Mouse (Mus musculus) megakaryocyte progenitor cell, adult 5-6 weeks (primary cell): ENCODE measurements at regions not wholly inside any gene's neighbourhood (a gene's known extent, or its start where the extent isn't known, plus 50 kb on each side); places are given as distances from the start of the nearest gene placed in this dataset.

Source experiments
- ATAC-seq: replicated peaks from 2 replicates; pipeline ENCODE4 v1.8.0; 2016; ENCODE audit warnings: mild to moderate bottlenecking, moderate TSS enrichment, inconsistent platforms; ENCODE audit not compliant: poor library complexity

DNA sequence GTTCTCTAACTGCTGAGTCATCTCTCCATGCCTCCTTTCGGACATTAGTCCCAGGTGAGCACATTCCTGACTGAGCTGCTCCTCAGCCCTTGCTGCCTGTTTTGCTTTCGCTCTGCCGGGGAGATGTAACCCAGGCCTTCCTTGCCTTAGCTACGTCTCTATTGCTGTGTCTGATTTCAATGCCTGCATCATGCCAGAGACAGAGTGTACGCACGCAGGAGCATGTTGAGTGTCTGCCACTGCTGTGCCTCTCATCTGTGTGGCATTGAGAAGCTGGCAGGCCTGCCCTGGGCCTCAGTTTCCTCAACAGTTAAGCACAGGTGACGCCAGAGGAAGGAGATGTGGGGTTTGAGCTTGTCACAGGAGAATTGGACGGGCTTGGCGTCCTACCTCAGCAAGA, 55.7 kb upstream of the Eef2kmt start:
- ATAC-seq = no peak

DNA sequence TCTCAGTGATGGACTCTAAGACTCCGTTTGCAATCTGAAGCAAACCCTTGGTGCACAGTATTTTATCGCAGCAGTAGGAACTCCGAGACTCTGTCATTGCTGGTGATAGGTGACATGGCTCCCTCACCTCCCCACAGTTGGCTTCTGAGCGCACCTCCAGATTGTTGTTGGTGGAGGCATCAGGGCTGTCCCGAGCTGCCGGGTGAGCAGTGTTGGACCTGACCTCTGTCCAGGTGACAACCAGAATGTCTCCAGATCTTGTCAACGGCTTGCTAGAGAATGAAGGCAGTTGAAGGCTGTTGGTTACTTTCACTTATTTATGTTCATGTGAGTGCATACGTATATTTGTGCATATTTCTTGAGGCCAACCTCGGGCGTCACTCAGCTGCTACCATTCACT, 55.0 kb upstream of the Eef2kmt start:
- no peak for ATAC-seq

DNA sequence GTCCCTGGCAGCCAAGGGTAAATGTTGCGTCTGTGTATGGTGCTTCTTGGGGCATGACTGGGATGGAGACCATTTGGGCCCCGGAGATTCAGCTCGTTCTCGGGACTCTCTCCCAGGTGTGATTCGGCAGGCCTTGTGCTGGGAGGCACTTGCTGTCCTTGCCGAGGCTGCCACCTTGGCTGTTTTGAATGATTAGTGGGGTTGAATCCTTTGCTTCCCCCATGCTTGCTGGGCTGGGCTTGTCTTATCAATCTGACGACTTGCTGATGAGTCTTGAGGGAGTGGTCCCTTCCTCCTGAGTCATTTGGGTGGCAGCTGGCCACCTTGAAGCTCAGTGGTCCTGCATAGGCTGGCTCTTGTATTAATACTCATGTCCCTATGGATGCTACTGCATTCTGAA, 52.0 kb upstream of the Eef2kmt start:
- no peak for ATAC-seq

DNA sequence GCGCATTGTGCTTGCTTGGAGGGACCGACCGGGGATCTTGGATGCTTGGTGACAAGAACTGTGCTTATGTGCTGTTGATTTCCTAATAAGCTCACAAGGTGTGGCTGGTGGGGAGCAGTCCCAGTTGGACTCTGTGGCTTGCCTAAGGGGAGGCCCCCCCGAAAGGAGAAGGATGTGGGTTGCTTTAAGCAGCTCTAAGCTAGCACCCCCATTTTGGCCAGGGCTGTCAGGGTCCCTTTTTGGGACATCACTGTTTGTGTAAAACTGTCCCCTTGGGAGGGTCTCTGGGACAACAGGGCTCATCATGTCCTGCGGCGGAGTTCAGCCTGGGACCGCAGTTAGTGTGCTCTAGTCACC, 51.4 kb upstream of the Eef2kmt start:
- ATAC-seq = no peak

DNA sequence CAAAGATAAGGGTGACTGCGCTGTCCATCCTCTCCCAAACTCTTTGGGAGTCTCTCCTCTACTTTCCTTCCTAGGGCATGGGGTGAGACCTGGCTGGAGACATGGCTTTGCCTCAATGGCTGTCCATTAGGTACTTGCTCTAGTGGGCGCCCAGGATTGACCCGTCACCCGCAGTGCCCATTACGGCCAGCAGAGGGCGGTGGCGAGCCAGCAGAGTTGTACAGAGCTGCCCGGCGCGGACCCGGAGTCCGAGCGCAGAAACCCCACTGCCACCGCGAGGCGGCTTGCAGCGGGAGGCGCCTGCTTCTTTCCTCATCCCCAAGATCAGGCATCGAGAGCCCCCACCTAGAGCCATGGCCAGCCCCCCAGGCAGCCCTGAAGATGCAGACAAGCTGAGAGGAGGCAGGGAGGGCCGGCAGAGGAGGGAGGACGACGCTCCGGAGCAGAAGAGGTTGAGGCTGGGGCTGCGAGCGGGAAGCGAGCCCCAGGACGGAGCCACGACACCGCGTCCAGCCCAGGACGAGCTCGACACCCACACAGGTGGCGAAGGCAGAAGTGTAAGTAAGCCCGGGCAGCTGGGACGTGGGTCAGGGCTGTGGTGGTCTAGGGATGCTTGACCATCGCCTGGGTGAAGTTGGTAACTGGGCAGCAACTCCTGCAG, 50.9 kb upstream of the Eef2kmt start:
- peak; percentile 96 for ATAC-seq
